Mouse (Mus musculus) CH12.LX (cell line): ENCODE data around the gene P2rx1.

Experiments used
- CTCF ChIP-seq, 2 experiments: IDR thresholded peaks in 1 of 2; conservative IDR thresholded peaks in 1 of 2; 2 replicates each; pipeline ENCODE4 v1.5.1; 2011 to 2012; ENCODE audit warnings: low read depth in 2 of 2, low read length in 2 of 2, improper control_type of control experiment in 1 of 2, inconsistent platforms in 1 of 2, mild to moderate bottlenecking in 1 of 2, moderate library complexity in 1 of 2
- HCFC1 ChIP-seq: IDR thresholded peaks from 2 replicates; pipeline ENCODE4 v1.6.1; 2012; ENCODE audit warnings: low read depth, mild to moderate bottlenecking, inconsistent platforms, low read length, improper control_type of control experiment
- MEF2A ChIP-seq: IDR thresholded peaks from 2 replicates; pipeline ENCODE4 v1.6.1; 2014; ENCODE audit warnings: low read depth, mild to moderate bottlenecking, inconsistent platforms, low read length, improper control_type of control experiment, borderline replicate concordance
- PAX5 ChIP-seq: IDR thresholded peaks from 2 replicates; pipeline ENCODE4 v1.6.1; 2012; ENCODE audit warnings: low read length, inconsistent platforms, mixed read lengths
- POLR2A ChIP-seq: IDR thresholded peaks from 2 replicates; pipeline ENCODE4 v1.6.1; 2011; ENCODE audit warnings: low read depth, mild to moderate bottlenecking, improper control_type of control experiment, low read length
- ZC3H11A ChIP-seq: IDR thresholded peaks from 2 replicates; pipeline ENCODE4 v1.6.1; 2012; ENCODE audit warnings: low read depth, mild to moderate bottlenecking, inconsistent platforms, low read length, improper control_type of control experiment
- ZKSCAN1 ChIP-seq: IDR thresholded peaks from 2 replicates; pipeline ENCODE4 v1.6.1; 2012; ENCODE audit warnings: low read depth, inconsistent platforms, low read length, improper control_type of control experiment, borderline replicate concordance
- ZNF384 ChIP-seq: IDR thresholded peaks from 2 replicates; pipeline ENCODE4 v1.6.1; 2012; ENCODE audit warnings: low read depth, low read length, improper control_type of control experiment, inconsistent platforms

GRCm38 (mm10) chr11:72989044-72989443 is 9.9 kb upstream of the P2rx1 start:
- TF ChIP-seq POLR2A (no peak), MEF2A (no peak), ZNF384 (no peak), ZC3H11A (no peak), PAX5 (no peak), CTCF (conservative IDR thresholded peaks at IDR 0.05 in 1 of 2, IDR thresholded peaks at IDR 0.05 in 1 of 2; ENCODE audit: low read depth in 2 of 2, low read length in 2 of 2) (no peak), HCFC1 (no peak), ZKSCAN1 (no peak)
